Mouse (Mus musculus) MEL (cell line): ENCODE results near the gene Gm7358.
"Not testable (repeated sequence)": the region's sequence is repeated elsewhere in the genome, so short reads cannot be mapped to it uniquely, and the experiment has no call there.

Experiments
- CTCF ChIP-seq, 3 experiments: IDR thresholded peaks in 2 of 3; conservative IDR thresholded peaks in 1 of 3; 2 replicates each; pipeline ENCODE4 v1.5.1; 2011 to 2012; ENCODE audit warnings: low read length in 3 of 3, low read depth in 2 of 3, mild to moderate bottlenecking in 2 of 3, improper control_type of control experiment in 1 of 3, inconsistent platforms in 1 of 3, mixed read lengths in 1 of 3, moderate library complexity in 1 of 3; ENCODE audit not compliant: control insufficient read depth in 1 of 3, insufficient read depth in 1 of 3, poor library complexity in 1 of 3, severe bottlenecking in 1 of 3
- GABPA ChIP-seq: IDR thresholded peaks from 2 replicates; pipeline ENCODE4 v1.6.1; 2012; ENCODE audit warnings: low read depth, mild to moderate bottlenecking, inconsistent platforms, low read length, improper control_type of control experiment, moderate library complexity
- POLR2A ChIP-seq, 2 experiments: IDR thresholded peaks; 2 replicates each; pipeline ENCODE4 v1.6.1; 2011 to 2012; ENCODE audit warnings: low read length in 2 of 2, mild to moderate bottlenecking in 2 of 2, control low read depth in 1 of 2, improper control_type of control experiment in 1 of 2, low read depth in 1 of 2, moderate library complexity in 1 of 2; ENCODE audit not compliant: control insufficient read depth in 1 of 2, insufficient read depth in 1 of 2, poor library complexity in 1 of 2
- POLR2AphosphoS2 ChIP-seq: IDR thresholded peaks from 2 replicates; pipeline ENCODE4 v1.6.1; 2011; ENCODE audit warnings: low read length, improper control_type of control experiment
- RAD21 ChIP-seq: IDR thresholded peaks from 2 replicates; pipeline ENCODE4 v1.6.1; 2011; ENCODE audit warnings: mild to moderate bottlenecking, low read depth, low read length, improper control_type of control experiment
- SIN3A ChIP-seq: IDR thresholded peaks from 2 replicates; pipeline ENCODE4 v1.6.1; 2012; ENCODE audit warnings: low read length, improper control_type of control experiment, inconsistent platforms
- SMC3 ChIP-seq: IDR thresholded peaks from 2 replicates; pipeline ENCODE4 v1.6.1; 2011; ENCODE audit warnings: low read depth, low read length, improper control_type of control experiment
- TBP ChIP-seq: IDR thresholded peaks from 2 replicates; pipeline ENCODE4 v1.8.0; 2011; ENCODE audit warnings: low read depth, low read length, improper control_type of control experiment
- ZMIZ1 ChIP-seq: IDR thresholded peaks from 2 replicates; pipeline ENCODE4 v1.6.1; 2012; ENCODE audit warnings: low read depth, mild to moderate bottlenecking, inconsistent platforms, low read length, improper control_type of control experiment, moderate library complexity

GRCm38 (mm10) chr17:14101446-14101980 lies 42.2 kb upstream of the Gm7358 start:
- TF ChIP-seq CTCF (IDR thresholded peaks at IDR 0.05 in 2 of 3, conservative IDR thresholded peaks at IDR 0.05 in 1 of 3; ENCODE audit: control insufficient read depth in 1 of 3, insufficient read depth in 1 of 3, low read depth in 2 of 3, low read length in 3 of 3, poor library complexity in 1 of 3, severe bottlenecking in 1 of 3); GABPA; TBP; ZMIZ1; POLR2AphosphoS2; SIN3A; SMC3; POLR2A (IDR thresholded peaks at IDR 0.05; ENCODE audit: control insufficient read depth in 1 of 2, insufficient read depth in 1 of 2, low read depth in 1 of 2, low read length in 2 of 2, poor library complexity in 1 of 2); RAD21: not testable (repeated sequence)
